Mouse (Mus musculus) liver, adult 2 months (tissue): Measurements from ENCODE around the gene Olfr142.

Experiments
- CTCF ChIP-seq: fragments of 200-500 bp; IDR thresholded peaks from 2 replicates; pipeline ENCODE4 v1.5.1; 2011; ENCODE audit warnings: low read depth, low read length, control low read depth
- POLR2A ChIP-seq: fragments of 200-500 bp; IDR thresholded peaks from 2 replicates; pipeline ENCODE4 v1.6.1; 2011; ENCODE audit warnings: low read length, control low read depth; ENCODE audit not compliant: insufficient read depth; ENCODE audit errors: extremely low read depth

GRCm38 (mm10) chr2:90270932-90271331 is 13.5 kb upstream of the Olfr142 start, which contains the start of gene Olfr1271:
- TF ChIP-seq POLR2A, result no peak
- no peak for TF ChIP-seq CTCF
